Mouse (Mus musculus) left cerebral cortex, postnatal 25 days (tissue): ENCODE data around the gene Ints4. TPM values are rescaled to one million over a fixed set of nuclear protein-coding genes. Genes with fewer than 3 reads are reported as not detected.

Source experiments
- DNase-seq, 2 experiments: peaks; one replicate each; pipeline ENCODE4 v3.0.0; 2022; ENCODE audit warnings: low spot score in 2 of 2, mixed read lengths in 1 of 2
- intact Hi-C: fragments of 180-260 bp; cut with DNase I; formaldehyde crosslinking; loops from one replicate; pipeline ENCODE4 v1.15.1; 2025
- total RNA-seq, 2 experiments: library from RNA; stranded (reverse); gene quantifications; 2 replicates each; pipeline ENCODE4 v1.2.3; 2021

Gene Ints4
- total RNA-seq, 2 experiments from 2014 or later: 23.9 to 28.5 TPM

DNA sequence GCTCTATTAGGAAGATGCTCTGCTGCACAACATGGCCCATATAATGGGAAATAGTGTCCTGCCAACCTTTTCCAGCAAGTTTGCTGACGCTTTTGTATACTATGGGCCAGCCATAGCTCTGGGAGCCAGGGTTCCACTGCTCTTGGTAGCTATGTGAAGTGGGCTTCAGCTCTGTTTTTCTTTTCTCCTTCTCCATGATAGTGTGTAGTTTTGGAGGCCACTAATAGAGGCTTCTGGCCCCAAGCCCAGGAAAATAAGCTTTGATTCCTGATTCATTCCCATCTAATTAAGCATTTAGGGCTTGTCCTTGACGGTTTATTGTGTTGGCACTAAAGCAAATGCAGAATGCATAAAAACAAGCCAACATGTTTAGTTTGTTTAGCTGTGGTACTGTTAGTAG is 39.2 kb downstream of the Ints4 start:
- intact Hi-C loops: no loop called here
- peak in 1 of 2 experiments; percentile 7 for DNase-seq

DNA sequence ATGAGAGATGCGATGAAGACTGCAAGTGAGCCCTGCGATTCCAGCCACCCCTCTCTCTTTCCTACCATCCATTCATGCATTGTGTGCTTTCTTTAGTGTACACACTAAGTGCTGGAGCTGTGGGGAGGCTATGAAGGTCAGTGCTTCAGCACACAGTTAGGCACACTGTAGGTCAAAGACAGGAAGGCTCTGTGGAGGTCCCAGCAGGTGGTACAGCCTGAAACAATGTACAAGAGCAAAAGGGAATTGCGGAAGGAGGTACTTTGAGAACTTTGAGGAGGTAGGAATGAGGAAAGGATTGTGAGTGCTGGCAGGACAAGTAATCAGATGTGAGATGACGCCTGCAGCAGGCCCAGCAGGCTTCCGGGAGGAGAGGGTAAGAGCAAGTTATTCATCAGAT is 54.8 kb downstream of the Ints4 start:
- DNase-seq: no peak
- intact Hi-C loops: no loop called here

- no peak for DNase-seq
- intact Hi-C loops: no loop called here
Measured at GRCm38 (mm10) chr7:97536571-97536970, 55.8 kb downstream of the Ints4 start.

- intact Hi-C loops: no loop called here
Measured at GRCm38 (mm10) chr7:97546462-97546861, 65.7 kb downstream of the Ints4 start.

DNA sequence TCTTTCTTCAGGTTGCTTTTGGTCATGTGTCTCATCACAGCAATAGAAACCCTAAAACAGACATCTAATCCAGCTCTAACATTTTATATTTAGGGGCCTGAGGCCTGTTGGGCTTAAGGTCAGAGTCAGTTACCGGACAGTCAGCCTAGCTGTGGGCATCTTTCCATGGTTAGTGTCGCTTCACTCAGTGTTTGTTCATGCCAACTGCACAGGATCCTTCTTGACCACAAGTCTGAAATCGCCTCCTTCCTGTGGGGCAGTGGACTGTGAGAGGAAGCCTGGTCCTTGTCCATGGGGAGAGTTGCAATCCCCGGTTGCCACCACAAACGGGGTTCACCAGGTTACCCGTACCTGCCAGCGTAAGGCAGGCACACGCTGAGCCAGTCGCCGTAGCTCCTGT is 68.5 kb downstream of the Ints4 start:
- intact Hi-C loops: no loop called here
- no peak for DNase-seq

More at GRCm38 (mm10) chr7:97546462-97546861, 65.7 kb downstream of the Ints4 start:
- DNase-seq: no peak

- intact Hi-C loops: no loop called here
- DNase-seq: no peak
Measured at GRCm38 (mm10) chr7:97550673-97551072, 69.9 kb downstream of the Ints4 start.

GRCm38 (mm10) chr7:97563576-97563975 is 82.8 kb downstream of the Ints4 start:
- DNase-seq: no peak
- intact Hi-C loops: no loop called here

DNA sequence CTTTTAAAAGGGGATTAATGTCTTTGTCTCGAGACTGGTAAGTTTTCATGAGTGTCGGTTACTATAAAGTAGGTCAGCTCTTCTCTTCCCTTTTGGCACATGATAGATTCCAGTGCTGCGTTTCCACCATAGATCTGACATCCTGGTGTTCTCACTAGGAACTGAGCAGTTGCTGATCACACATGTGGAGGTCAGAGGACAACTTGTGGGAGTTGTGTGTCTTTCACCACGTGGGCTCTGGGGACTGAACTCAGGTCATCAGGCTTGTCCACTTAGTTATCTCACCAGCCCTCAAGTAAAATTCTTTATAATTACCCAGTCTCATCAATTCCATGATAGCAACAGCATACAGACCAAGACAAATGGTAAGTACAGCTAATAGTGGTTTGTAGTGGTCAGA is 88.6 kb downstream of the Ints4 start:
- intact Hi-C loops: no loop called here
- no peak for DNase-seq

DNA sequence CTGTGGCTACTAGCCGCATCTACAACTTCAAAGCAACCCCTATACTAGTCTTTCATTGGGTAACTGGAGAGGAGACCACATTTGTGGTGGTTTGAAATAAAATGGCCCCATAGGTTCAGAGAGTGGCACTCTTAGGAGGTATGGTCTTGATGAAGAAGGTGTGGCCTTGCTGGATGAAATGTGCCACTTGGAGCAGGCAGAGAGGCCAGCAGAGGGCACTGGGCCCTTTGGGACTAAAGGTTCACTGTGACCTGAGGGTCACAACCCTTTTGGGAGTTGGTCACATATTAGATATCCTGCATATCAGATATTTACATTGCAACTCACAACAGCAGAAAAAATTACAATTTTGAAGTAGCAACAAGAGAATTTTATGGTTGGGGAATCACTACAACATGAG is 89.6 kb downstream of the Ints4 start:
- intact Hi-C loops: no loop called here
- DNase-seq: no peak

DNA sequence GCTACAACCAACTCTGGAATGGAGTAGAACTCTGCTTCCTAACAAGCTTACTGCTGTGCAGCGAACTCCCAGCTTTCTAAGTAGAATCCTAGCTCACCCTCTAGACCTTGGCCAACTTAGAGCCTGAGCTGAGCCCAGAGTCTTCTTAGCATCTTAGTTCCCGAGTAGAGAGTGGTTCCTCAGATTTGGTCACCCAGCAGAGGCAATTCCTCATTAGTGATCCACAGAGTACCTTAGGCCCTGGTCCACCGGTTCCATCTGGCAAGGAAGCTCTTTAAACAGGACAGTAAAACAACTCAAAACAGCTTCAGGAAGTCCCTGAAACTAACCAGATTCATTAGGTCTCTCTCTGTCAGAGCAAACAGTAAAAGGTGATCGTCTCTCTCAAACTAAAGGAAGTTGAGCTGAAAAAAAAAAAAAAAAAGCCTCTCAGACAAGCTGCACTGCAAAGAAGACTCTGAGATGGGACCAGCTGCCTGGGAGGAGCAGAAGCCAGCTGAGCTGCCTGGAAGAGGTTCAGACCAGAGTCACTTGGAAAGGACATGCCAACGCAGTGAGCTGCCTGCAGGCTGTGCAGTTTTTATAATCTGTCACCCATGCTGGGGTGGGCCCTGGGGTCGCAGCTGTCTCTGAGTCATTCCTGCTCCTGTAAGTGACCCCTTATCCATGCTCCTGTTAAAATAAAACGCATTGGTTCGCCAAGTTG is 97.8 kb downstream of the Ints4 start:
- DNase-seq: peak; percentile 19 to 49
- intact Hi-C loops: loop anchor here (1.0 to 5.0 kb wide), 3 partner anchors 97 to 153 kb away; no protein-coding TSS in a partner anchor

- peak; percentile 94 to 98 for DNase-seq
- intact Hi-C loops: loop anchor here (1.0 to 5.0 kb wide), 3 partner anchors 98 to 154 kb away; no protein-coding TSS in a partner anchor
Measured at GRCm38 (mm10) chr7:97579067-97579975, 98.6 kb downstream of the Ints4 start, which contains the start of the genes Aamdc and Rsf1. TSS of gene Aamdc (minus strand) at chr7:97579497. TSS of gene Rsf1 (plus strand) at chr7:97579889.

DNA sequence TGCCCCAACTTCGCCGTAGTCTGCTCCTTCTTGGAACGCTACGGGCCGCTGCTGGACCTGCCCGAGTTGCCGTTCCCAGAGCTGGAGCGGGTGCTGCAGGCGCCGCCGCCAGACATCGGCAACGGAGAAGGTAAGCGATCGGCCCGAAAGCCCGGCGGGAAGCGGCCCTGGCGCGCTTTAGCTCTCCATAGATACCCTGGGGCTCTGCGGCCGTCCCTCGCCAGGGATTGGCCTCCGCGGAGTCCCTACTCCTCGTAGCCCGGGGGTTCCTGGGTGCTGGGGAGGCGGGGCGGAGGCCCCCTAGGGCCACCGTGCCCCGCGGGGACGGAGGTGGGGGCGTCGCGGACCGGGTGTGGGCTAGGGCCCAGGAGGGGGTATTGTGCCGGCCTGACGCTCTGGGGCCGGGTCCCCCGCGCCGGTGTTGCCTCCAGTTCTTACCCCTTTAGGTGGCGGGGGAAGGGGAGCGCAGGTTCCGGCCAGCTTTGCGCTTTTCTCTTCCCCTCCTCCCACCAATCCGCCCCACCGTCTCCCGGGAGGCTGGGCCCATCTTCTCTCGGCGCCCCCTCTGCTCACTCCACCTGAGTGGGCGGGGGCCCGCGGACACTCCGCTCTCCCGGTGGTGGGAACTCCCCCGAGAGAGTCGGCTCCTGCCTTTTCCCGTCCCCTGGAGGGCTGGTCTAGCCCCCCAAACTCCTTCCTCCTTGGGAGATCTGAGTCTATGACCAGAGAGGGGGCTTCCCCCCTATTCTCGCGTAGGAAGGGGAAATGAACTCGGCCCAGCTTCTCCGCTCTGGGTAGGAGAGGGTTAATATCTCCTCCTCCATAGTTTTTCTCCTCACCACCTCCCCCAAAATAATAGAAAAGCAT is 99.5 kb downstream of the Ints4 start:
- peak; percentile 51 for DNase-seq
- intact Hi-C loops: loop anchor here (1.0 to 5.0 kb wide), 5 partner anchors 57 to 155 kb away; partner anchors contain the start of gene Clns1a

DNA sequence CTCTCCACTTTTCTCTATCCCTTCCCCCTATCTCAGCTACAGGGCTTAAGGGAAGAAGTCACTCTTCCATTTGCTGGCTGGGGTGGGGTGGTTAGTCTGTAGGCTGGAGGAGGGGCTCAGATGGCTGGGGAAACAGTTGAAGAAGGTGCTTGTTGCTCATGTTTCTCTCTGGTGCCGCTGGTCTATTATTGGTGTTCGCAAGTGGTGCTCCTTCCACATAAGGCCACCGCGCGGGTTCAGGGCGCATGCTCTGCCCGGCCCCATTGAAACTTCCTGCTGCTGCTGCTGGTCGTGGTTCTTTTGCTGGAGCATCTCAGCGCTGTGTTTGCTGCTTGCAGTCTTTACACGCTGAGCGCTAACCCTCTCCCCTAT is 100.1 kb downstream of the Ints4 start:
- intact Hi-C loops: loop anchor here (5.0 kb wide), 2 partner anchors 56 to 116 kb away; partner anchors contain the start of gene Clns1a
- peak; percentile 82 to 93 for DNase-seq

GRCm38 (mm10) chr7:97588506-97588905 is 107.8 kb downstream of the Ints4 start:
- intact Hi-C loops: no loop called here
- DNase-seq: no peak

- intact Hi-C loops: no loop called here
- DNase-seq: no peak
Measured at GRCm38 (mm10) chr7:97590488-97590887, 109.7 kb downstream of the Ints4 start.

Other genes starting within 250 kb of the Ints4 start
- gene Usp35, start 148.9 kb upstream of the Ints4 start, total RNA-seq: 10 to 100 TPM; 13.7 to 15.6 TPM
- gene Kctd21, start 148.6 kb upstream of the Ints4 start, total RNA-seq: 10 to 100 TPM; 14.1 to 15.3 TPM
- gene Alg8, start 109.3 kb upstream of the Ints4 start, total RNA-seq: 10 to 100 TPM; 11.8 to 12.9 TPM
- gene Ndufc2, start 81.0 kb upstream of the Ints4 start, total RNA-seq: 100 to 1,000 TPM; 228 to 241 TPM
- gene Thrsp, start 63.2 kb upstream of the Ints4 start, total RNA-seq: 10 to 100 TPM; 16.0 to 20.0 TPM
- 1 to 10 TPM; 3.5 to 3.8 TPM for gene Kctd14, start 29.6 kb upstream of the Ints4 start, total RNA-seq
- 10 to 100 TPM; 30.7 to 31.6 TPM for gene Aamdc, start 98.5 kb downstream of the Ints4 start, total RNA-seq
- gene Rsf1, start 98.9 kb downstream of the Ints4 start, total RNA-seq: 10 to 100 TPM; 42.9 to 47.9 TPM
- gene Clns1a, start 215.7 kb downstream of the Ints4 start, total RNA-seq: 10 to 100 TPM; 76.2 to 89.9 TPM